Mouse (Mus musculus) liver, embryonic 14.5 days (tissue): ENCODE results near the gene Ier3. TPM values are rescaled to one million over a fixed set of nuclear protein-coding genes. Genes with fewer than 3 reads are reported as not detected.

Experiments
- ATAC-seq: fragments of 200-750 bp; cut with Nextera tagmentation; 2 replicates; pipeline ENCODE4 v1.8.0; 2017; ENCODE audit warnings: moderate number of reproducible peaks, mild to moderate bottlenecking, moderate library complexity; ENCODE audit not compliant: insufficient read depth
- DNase-seq, 3 experiments: peaks; one replicate each; pipeline ENCODE4 v3.0.0-alpha.2; 2012 to 2013; ENCODE audit warnings: low read depth in 3 of 3, low spot score in 3 of 3
- H3K27ac ChIP-seq: fragments of 300-500 bp; sonication (generic); 2 replicates; pipeline ENCODE4 v1.5.1; 2014; ENCODE audit warnings: moderate library complexity, mild to moderate bottlenecking, control low read depth, inconsistent platforms
- H3K27me3 ChIP-seq: fragments of 300-500 bp; sonication (generic); 2 replicates; pipeline ENCODE4 v1.6.1; 2014; ENCODE audit warnings: mild to moderate bottlenecking, low read length, moderate library complexity; ENCODE audit not compliant: control insufficient read depth, insufficient read depth
- H3K36me3 ChIP-seq: fragments of 300-500 bp; sonication (generic); replicated peaks from 2 replicates; pipeline ENCODE4 v1.6.1; 2014; ENCODE audit warnings: low read depth; ENCODE audit not compliant: control insufficient read depth, insufficient read depth
- H3K4me1 ChIP-seq, 2 experiments: fragments of 200-500 bp in 1 of 2; fragments of 300-500 bp in 1 of 2; sonication (generic) in 1 of 2; replicated peaks; 2 replicates each; pipeline ENCODE4 v1.6.1; 2012 to 2014; ENCODE audit warnings: antibody characterized with exemption in 1 of 2, inconsistent platforms in 1 of 2, low read length in 1 of 2; ENCODE audit not compliant: control insufficient read depth in 2 of 2, insufficient read depth in 2 of 2
- H3K4me2 ChIP-seq: fragments of 300-500 bp; sonication (generic); 2 replicates; pipeline ENCODE4 v1.6.1; 2014; ENCODE audit warnings: low read depth, mild to moderate bottlenecking, control low read depth, moderate library complexity
- H3K4me3 ChIP-seq, 2 experiments: fragments of 200-500 bp in 1 of 2; fragments of 300-500 bp in 1 of 2; sonication (generic) in 1 of 2; 2 replicates each; pipeline ENCODE4 v1.5.1; 2012 to 2014; ENCODE audit warnings: low read depth in 2 of 2, low read length in 2 of 2, mild to moderate bottlenecking in 2 of 2, control low read depth in 1 of 2, inconsistent platforms in 1 of 2, moderate library complexity in 1 of 2; ENCODE audit not compliant: insufficient read depth in 1 of 2
- H3K9ac ChIP-seq: fragments of 300-500 bp; sonication (generic); replicated peaks from 2 replicates; pipeline ENCODE4 v1.6.1; 2014; ENCODE audit warnings: mild to moderate bottlenecking, control low read depth, moderate library complexity
- H3K9me3 ChIP-seq: fragments of 300-500 bp; sonication (generic); 2 replicates; pipeline ENCODE4 v1.6.1; 2016; ENCODE audit warnings: low read length, mixed read lengths; ENCODE audit not compliant: control insufficient read depth
- CTCF ChIP-seq: IDR thresholded peaks from 2 replicates; pipeline ENCODE4 v1.5.1; 2016; ENCODE audit warnings: antibody characterized with exemption, low read depth, control low read depth
- EP300 ChIP-seq: IDR thresholded peaks from 2 replicates; pipeline ENCODE4 v1.6.1; 2016; ENCODE audit warnings: antibody characterized with exemption, low read depth
- WGBS: fragments of 180-500 bp; shearing (Covaris S2); extraction: QIAGEN DNeasy Blood & Tissue Kit; methylation state at CpG from one replicate; pipeline ENCODE4 v1.1.7; 2014; ENCODE audit not compliant: insufficient replicate concordance; 5-methylcytosine and 5-hydroxymethylcytosine counted together
- polyA plus RNA-seq, 2 experiments: library from polyadenylated mRNA; depleted of rRNA in 1 of 2; stranded (reverse) in 1 of 2; unstranded in 1 of 2; fragments of >200 nt; fragmentation: Nextera tagmentation in 1 of 2; extraction: Ambion mirVana in 1 of 2; gene quantifications; 2 replicates each; pipeline versions ENCODE4 v1.2.1 to v1.2.3; 2012 to 2014

Ier3 gene
- polyA plus RNA-seq, 2 experiments: 11.0 to 11.6 TPM

DNA sequence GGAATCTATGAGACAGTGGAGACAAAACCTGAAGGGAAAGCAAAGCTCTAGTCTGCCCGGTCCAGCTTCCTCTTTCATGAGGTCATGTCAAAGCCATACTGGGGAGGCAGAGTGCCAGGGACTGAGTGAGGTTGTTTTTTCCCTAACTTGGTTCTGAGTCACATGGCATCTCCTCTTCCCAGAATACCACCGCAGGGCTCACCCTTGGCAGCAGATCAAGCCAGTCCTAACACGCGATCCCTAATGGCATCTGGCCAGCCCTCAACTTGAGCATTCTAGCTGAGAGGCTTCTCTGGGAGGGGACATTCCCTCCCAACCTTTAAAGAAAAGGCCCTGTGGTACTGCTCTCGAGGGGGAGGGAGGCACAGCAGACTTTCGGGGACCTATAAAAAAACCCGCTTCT, 8.2 kb upstream of the Ier3 start:
- Histone ChIP-seq H3K9ac (no peak overlapping the region), H3K4me2 (no peak overlapping the region), H3K4me3 (no peak overlapping the region), H3K36me3 (no peaks in the 10 kb centered on the region), H3K27me3 (no peaks in the 10 kb centered on the region), H3K4me1 (peaks cover 4 to 19% of the 10 kb centered on the region in 2 experiments; a peak in 1 of 4 replicates), H3K9me3 (no peaks in the 10 kb centered on the region), H3K27ac (no peak overlapping the region)
- no peak for DNase-seq
- no peak for TF ChIP-seq CTCF
- no peak for TF ChIP-seq EP300
- 58% methylated on average over 7 of the region's 7 CpGs for WGBS
- no peak for ATAC-seq

GRCm38 (mm10) chr17:35813653-35814052, 7.8 kb upstream of the Ier3 start:
- no peaks in the 10 kb centered on the region for H3K9me3 ChIP-seq
- H3K36me3 ChIP-seq: no peaks in the 10 kb centered on the region
- WGBS: 49% methylated on average over 7 of the region's 7 CpGs
- H3K4me3 ChIP-seq: no peak overlapping the region
- no peak overlapping the region for H3K9ac ChIP-seq
- no peaks in the 10 kb centered on the region for H3K27me3 ChIP-seq
- no peak for ATAC-seq
- DNase-seq: no peak
- H3K4me2 ChIP-seq: no peak overlapping the region
- no peak overlapping the region for H3K27ac ChIP-seq
- TF ChIP-seq EP300: no peak
- TF ChIP-seq CTCF: no peak
- H3K4me1 ChIP-seq: peaks cover 4 to 19% of the 10 kb centered on the region in 2 experiments; a peak in 1 of 4 replicates

DNA sequence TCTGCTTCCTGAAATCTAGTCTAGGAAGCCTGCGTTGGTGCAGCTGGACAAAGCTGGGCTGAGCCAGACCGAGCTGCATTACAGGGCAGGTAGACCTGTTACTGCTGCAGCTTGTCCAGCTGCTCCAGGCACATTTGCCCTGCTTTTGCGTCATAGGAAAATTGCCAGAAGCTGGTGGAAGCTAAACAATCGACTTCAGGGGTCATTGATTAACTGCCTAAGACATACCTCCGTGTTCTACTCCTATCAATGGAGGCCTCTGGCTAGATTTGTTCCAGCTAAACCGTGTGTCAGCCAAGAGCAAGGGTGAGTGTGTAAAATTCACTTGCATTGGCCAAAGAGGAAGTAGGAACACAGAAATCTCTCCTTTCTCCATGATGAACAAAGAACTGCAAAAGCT, 6.8 kb upstream of the Ier3 start:
- Histone ChIP-seq H3K4me2 (no peak overlapping the region), H3K9me3 (no peaks in the 10 kb centered on the region), H3K4me3 (no peak overlapping the region), H3K4me1 (peaks cover 4 to 21% of the 10 kb centered on the region in 2 experiments; a peak in 2 of 4 replicates), H3K36me3 (no peaks in the 10 kb centered on the region), H3K27me3 (no peaks in the 10 kb centered on the region), H3K27ac (no peak overlapping the region), H3K9ac (no peak overlapping the region)
- WGBS: 50% methylated on average over 6 of the region's 6 CpGs
- DNase-seq (no peak), ATAC-seq (no peak)
- no peak for TF ChIP-seq EP300
- no peak for TF ChIP-seq CTCF

DNA sequence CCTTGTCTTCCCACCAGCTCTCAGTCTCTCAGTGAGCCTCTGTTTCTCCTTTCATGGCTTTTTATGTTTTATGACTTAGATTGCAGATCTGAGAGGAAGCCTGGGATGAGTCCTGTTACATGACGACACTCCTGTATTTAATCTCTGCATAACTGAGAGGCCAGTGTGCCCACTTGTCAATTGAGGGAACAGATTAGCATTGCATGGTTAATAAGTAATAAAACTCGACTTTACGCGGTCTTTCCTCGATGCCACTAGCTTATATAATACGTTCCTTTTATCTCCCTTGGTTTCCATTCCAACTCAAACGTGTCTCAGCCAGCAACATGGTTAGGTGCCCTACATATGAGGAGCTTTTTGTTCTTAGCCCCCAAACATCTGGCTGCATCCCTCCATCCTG, 5.6 kb upstream of the Ier3 start:
- no peak overlapping the region for H3K4me3 ChIP-seq
- no peak overlapping the region for H3K9ac ChIP-seq
- H3K27me3 ChIP-seq: no peaks in the 10 kb centered on the region
- H3K4me2 ChIP-seq: no peak overlapping the region
- no peak overlapping the region for H3K27ac ChIP-seq
- no peaks in the 10 kb centered on the region for H3K9me3 ChIP-seq
- H3K4me1 ChIP-seq: peaks cover 15 to 32% of the 10 kb centered on the region in 2 experiments
- no peaks in the 10 kb centered on the region for H3K36me3 ChIP-seq
- ATAC-seq: no peak
- TF ChIP-seq EP300 (no peak), CTCF (no peak)
- DNase-seq: no peak
- WGBS: 57% methylated on average over 7 of the region's 7 CpGs

DNA sequence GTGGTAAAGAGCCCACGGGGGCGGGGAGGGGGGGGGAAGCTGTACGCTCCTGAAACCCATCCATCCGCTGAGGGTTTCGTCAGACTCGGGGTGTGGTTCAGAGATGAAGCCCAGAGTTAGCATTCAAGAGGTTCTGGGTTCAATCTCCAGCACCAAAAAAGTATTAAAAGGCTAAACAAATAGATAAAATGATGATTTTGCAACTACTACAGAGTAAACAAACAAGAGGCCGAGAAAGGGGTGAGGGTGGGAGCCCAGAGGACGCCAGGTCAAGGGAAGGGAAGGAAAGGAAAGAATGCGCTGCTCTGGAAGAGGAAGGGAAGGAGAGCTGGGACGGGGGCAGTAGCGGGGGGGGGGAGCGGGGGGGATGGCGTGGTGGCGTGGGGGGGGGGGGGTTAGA, 4.8 kb upstream of the Ier3 start:
- no peak for DNase-seq
- no peaks in the 10 kb centered on the region for H3K36me3 ChIP-seq
- no peaks in the 10 kb centered on the region for H3K27me3 ChIP-seq
- ATAC-seq: no peak
- H3K27ac ChIP-seq: no peak overlapping the region
- TF ChIP-seq EP300 (no peak), CTCF (no peak)
- H3K4me2 ChIP-seq: no peak overlapping the region
- H3K4me1 ChIP-seq: peaks cover 23 to 37% of the 10 kb centered on the region in 2 experiments
- no peak overlapping the region for H3K9ac ChIP-seq
- WGBS: 57% methylated on average over 14 of the region's 14 CpGs
- H3K4me3 ChIP-seq: no peak overlapping the region
- no peaks in the 10 kb centered on the region for H3K9me3 ChIP-seq
